Mouse (Mus musculus): ENCODE measurements around the gene Dpp9.

DNA sequence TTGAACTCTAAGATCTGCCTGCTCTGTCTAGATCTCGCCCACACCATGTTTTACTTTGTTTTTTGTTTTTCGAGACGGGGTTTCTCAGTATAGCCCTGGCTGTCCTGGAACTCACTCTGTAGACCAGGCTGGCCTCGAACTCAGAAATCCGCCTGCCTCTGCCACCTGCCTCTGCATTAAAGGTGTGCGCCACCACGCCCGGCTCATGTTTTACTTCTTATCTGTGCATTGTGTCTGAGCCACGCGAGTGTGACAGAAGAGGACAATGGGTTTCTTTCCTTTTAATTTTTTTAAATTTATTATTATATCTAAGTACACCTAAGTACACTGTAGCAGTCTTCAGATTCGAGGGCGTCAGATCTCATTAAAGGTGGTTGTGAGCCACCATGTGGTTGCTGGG is 546 bp upstream of the Dpp9 start:
- no peak for TF ChIP-seq CTCF (IDR thresholded peaks at IDR 0.05; ENCODE audit: control insufficient read depth, insufficient read depth, insufficient read length)
- no peak for TF ChIP-seq MAX (IDR thresholded peaks at IDR 0.05)
- TF ChIP-seq MYOG (IDR thresholded peaks at IDR 0.05; ENCODE audit: control insufficient read depth, extremely low read depth, insufficient read length): no peak
- TF ChIP-seq MYOD1 (IDR thresholded peaks at IDR 0.05; ENCODE audit: control insufficient read depth, insufficient read length, low read depth): no peak
- no peak for TF ChIP-seq USF1 (IDR thresholded peaks at IDR 0.05; ENCODE audit: low read depth)

Data from C2C12 (cell line).